Mouse (Mus musculus) testis, adult 2 months (tissue): ENCODE measurements around the gene Rps6kc1. TPM values are rescaled to one million over a fixed set of nuclear protein-coding genes. Genes with fewer than 3 reads are reported as not detected.

Source experiments
- H3K27ac ChIP-seq: fragments of 200-500 bp; 2 replicates; pipeline ENCODE4 v1.5.1; 2012; ENCODE audit warnings: low read depth, low read length; ENCODE audit not compliant: control insufficient read depth, insufficient read depth
- H3K27me3 ChIP-seq: fragments of 200-500 bp; 2 replicates; pipeline ENCODE4 v1.6.1; 2012; ENCODE audit warnings: mild to moderate bottlenecking, low read length, moderate library complexity; ENCODE audit not compliant: control insufficient read depth, insufficient read depth
- H3K36me3 ChIP-seq: fragments of 200-500 bp; 2 replicates; pipeline ENCODE4 v1.6.1; 2012; ENCODE audit warnings: mild to moderate bottlenecking, low read length; ENCODE audit not compliant: control insufficient read depth, insufficient read depth
- H3K4me1 ChIP-seq: fragments of 200-500 bp; 2 replicates; pipeline ENCODE4 v1.6.1; 2012; ENCODE audit warnings: low read length; ENCODE audit not compliant: control insufficient read depth, insufficient read depth
- H3K4me3 ChIP-seq: fragments of 200-500 bp; 2 replicates; pipeline ENCODE4 v1.5.1; 2012; ENCODE audit warnings: low read depth, mild to moderate bottlenecking, low read length, moderate library complexity, mixed read lengths; ENCODE audit not compliant: control insufficient read depth
- CTCF ChIP-seq: fragments of 200-500 bp; IDR thresholded peaks from 2 replicates; pipeline ENCODE4 v1.5.1; 2012; ENCODE audit warnings: low read depth, mild to moderate bottlenecking, inconsistent platforms, low read length, moderate library complexity; ENCODE audit not compliant: control insufficient read depth, insufficient read depth, insufficient replicate concordance
- POLR2A ChIP-seq: fragments of 200-500 bp; IDR thresholded peaks from 2 replicates; pipeline ENCODE4 v1.6.1; 2012; ENCODE audit warnings: low read depth, mild to moderate bottlenecking, inconsistent platforms, low read length, moderate library complexity; ENCODE audit not compliant: control insufficient read depth
- polyA plus RNA-seq: library from polyadenylated mRNA; depleted of rRNA; stranded (reverse); fragments of >200 nt; gene quantifications from 2 replicates; pipeline ENCODE4 v1.2.3, GENCODE M21; 2012

Gene Rps6kc1
- polyA plus RNA-seq, 1 experiment = 3.0 TPM

DNA sequence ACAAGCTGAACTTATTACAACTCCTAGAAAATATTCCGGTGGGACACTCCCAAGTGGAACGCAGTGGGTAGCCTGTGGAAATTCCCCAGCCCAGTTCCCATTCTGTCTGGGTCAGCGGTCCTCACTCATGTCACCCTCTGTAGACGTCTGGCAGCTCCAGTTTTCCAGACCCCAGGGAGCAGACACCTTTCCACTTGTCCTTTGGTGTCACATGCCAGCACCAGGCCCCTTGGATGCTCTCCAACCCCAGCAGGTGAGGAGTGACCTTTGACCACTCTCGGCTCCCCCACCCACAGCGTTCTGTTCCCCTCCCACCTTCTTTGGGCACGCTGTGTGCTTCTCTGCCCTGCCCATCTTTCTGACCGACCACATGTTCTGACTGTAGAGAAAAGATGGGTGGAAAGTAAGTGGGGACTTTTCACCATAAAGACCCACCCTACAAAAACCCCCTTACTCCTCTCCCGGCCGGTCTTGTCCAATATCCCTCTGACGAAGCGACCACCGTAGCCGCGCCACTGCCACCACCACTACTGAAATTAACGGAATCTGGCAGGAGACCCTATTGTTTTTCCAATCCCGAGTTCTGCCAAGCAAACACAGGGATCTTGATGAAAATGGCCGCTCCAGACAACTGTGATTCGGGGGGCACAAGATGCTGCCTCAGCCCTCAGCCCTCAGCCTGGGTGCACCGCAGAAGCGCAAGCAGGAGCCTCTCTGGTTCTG, 246.6 kb downstream of the Rps6kc1 start:
- TF ChIP-seq CTCF (no peak), POLR2A (no peak)
- H3K4me3 ChIP-seq = no peak overlapping the region
- H3K27me3 ChIP-seq = no peaks in the 10 kb centered on the region
- no peak overlapping the region for H3K27ac ChIP-seq
- no peaks in the 10 kb centered on the region for H3K4me1 ChIP-seq
- no peaks in the 10 kb centered on the region for H3K36me3 ChIP-seq

DNA sequence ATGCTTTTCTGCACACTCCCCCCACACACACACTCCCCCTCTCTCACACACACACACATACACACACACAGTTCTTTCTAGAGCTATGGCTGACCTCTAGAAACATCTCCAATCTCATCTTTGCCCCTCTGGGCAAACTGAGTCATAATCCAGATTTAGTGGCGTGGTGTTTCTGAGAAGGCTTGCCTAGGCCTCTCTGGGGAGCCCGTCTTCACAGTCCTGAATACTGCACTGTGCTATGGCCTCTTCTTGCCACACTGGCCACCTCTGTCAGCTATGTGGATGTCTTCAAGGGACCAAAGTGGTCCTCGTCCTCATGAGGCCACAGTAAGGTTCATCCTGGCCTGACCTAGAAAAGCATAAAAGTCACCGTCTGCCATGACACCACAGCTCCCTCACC, 247.6 kb downstream of the Rps6kc1 start:
- Histone ChIP-seq H3K4me3 (no peak overlapping the region), H3K4me1 (no peaks in the 10 kb centered on the region), H3K27me3 (no peaks in the 10 kb centered on the region), H3K36me3 (no peaks in the 10 kb centered on the region), H3K27ac (no peak overlapping the region)
- TF ChIP-seq CTCF (no peak), POLR2A (no peak)

DNA sequence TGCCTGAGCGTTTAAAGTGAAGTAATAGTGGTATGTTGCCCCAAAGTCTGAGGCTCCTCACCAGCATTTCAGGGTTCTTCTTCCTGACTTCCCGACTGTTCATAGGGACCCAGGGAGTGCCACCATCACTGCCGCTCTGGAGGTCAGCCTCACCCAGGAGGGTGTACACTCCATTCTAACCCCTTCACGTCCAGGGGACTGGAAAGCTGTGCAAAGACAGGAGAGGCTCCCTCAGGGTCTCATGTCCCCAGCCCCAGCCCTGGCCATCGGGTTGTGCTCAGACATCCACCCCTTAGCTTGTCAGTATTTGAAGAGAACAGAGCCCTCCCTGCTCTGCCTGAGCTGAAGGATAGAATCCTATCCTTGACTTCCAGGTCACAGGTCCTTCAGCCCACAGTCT, 248.8 kb downstream of the Rps6kc1 start:
- Histone ChIP-seq H3K27ac (no peak overlapping the region), H3K36me3 (no peaks in the 10 kb centered on the region), H3K4me1 (no peaks in the 10 kb centered on the region), H3K4me3 (no peak overlapping the region), H3K27me3 (no peaks in the 10 kb centered on the region)
- TF ChIP-seq POLR2A (no peak), CTCF (no peak)

DNA sequence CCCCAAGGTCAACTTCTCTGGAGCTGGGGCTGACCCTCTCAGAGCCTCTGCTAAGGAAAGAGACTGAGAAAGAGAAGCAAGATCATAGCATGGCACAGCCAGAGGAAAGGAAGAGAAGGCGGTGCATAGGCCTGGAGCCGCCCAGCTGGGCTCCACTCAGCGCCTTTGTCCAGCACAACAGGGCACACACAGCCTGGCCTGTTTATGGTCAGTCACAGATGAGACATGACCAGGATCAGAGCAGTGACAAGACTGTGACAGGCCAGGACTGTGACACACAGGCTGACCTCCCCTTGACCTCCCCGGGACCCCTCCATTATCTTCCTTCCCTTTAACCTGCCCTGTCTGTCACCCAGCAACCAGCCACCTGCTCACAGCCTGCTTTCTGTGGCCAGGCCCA, 249.8 kb downstream of the Rps6kc1 start:
- Histone ChIP-seq H3K4me1 (no peaks in the 10 kb centered on the region), H3K27me3 (no peaks in the 10 kb centered on the region), H3K27ac (no peak overlapping the region), H3K36me3 (no peaks in the 10 kb centered on the region), H3K4me3 (no peak overlapping the region)
- TF ChIP-seq CTCF (no peak), POLR2A (no peak)

DNA sequence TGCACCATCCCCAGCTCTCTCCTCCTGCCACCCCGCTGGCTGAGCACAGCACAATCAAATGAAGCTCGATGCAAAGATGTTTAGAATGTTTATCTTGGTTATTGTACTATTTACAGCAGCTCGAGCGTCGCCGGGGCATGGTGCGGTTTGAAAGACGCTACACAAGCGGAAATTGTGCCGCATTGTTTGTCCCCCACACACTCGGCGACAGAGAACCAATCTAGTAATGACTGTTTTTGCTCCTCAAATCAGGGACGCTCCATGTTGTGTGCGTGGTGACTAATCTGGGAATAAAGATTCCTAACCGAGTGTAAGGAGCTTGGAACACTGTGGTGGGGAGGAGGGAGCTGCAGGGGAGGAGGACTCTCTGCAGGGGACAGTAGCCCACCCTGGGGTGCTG, 250.3 kb downstream of the Rps6kc1 start:
- no peaks in the 10 kb centered on the region for H3K27me3 ChIP-seq
- H3K36me3 ChIP-seq = no peaks in the 10 kb centered on the region
- H3K4me3 ChIP-seq = no peak overlapping the region
- H3K27ac ChIP-seq = no peak overlapping the region
- TF ChIP-seq POLR2A (no peak), CTCF (no peak)
- H3K4me1 ChIP-seq = no peaks in the 10 kb centered on the region

DNA sequence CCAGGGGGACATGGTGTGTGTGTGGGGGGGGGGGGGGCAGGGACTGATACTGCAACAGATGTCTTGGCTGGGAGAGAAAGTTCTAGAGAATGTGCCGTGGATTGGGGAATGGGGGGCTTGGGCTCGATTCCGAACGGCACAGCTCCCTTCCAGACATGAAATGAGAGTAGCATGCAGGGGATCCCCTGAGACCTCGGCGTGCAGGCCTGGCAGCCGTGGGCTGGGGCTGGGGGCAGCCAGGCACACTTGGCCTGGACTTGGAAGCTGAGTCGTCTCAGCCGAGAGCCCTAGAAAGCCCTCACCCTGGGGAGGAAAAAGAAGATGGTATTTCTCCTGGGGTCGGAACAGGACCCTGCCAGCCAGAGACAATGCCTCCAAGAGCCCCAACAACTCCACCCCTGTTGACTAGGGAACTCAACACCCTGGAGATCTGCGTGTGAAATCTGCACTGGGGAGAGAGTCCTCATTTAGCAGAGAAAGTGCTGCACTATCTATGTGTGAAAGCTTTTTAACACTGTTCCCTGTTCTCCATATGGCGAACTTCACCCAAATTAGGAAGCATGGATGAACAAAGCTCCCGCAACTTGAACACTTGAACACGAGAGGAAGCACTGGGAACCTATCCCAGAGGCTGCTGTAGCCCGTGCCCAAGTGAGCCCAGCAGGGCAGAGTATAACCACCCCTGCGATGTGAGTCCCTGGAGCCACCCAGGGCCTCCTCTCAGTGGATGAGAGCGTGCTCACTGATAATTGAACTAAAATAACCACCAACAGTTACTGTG, 251.7 kb downstream of the Rps6kc1 start:
- Histone ChIP-seq H3K27me3 (no peaks in the 10 kb centered on the region), H3K4me3 (no peak overlapping the region), H3K4me1 (no peaks in the 10 kb centered on the region), H3K27ac (no peak overlapping the region), H3K36me3 (no peaks in the 10 kb centered on the region)
- TF ChIP-seq POLR2A = no peak
- TF ChIP-seq CTCF = no peak

DNA sequence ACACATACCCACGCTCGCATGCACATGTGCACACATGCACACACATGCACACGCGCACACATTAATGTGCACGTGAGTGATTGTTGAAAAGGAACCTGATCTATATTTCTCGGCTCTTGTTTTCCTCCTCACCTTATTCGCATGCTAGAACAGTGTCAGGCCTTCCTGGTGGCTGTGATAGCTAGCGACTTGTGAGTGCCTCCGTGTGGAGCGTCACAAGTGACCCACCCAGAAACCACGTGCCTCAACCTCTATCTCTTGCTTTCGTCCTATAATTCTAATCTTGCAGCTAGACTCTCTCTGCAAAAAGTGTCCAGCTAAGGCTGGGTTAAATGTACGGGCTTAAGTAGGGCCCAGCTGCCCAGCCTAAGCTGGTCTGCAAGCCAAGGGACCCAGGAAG, 253.3 kb downstream of the Rps6kc1 start:
- Histone ChIP-seq H3K4me1 (no peaks in the 10 kb centered on the region), H3K27ac (no peak overlapping the region), H3K27me3 (no peaks in the 10 kb centered on the region), H3K4me3 (no peak overlapping the region), H3K36me3 (no peaks in the 10 kb centered on the region)
- no peak for TF ChIP-seq CTCF
